Mouse (Mus musculus): Measurements from ENCODE around the gene Fam122a. TPM values are rescaled to one million over a fixed set of nuclear protein-coding genes. Genes with fewer than 3 reads are reported as not detected.
A peak's percentile ranks its signal among the peaks of the same experiment; 100 is the strongest.

Fam122a gene
- polyA plus RNA-seq, 1 experiment from 2014 or later, result 58.6 TPM

DNA sequence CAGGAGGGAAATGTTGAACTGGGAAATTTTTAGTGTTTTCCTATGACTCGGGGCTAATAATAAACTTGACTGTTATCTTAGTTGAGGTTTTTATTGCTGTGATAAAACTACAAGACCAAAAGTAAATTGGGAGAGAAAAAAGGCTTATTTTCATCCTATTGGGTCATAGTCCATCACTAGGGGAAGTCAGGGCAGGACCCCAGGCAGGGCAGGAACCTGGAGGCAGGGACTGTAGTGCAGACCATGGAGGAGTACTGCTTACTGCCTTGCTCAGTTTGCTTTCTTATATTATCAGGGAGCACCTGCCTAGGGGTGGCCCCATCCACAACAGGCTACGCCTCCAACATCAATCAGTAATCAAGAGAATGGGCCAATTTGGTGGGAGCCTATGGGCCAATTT, 22.7 kb downstream of the Fam122a start:
- no peak for DNase-seq (ENCODE audit: low spot score)

DNA sequence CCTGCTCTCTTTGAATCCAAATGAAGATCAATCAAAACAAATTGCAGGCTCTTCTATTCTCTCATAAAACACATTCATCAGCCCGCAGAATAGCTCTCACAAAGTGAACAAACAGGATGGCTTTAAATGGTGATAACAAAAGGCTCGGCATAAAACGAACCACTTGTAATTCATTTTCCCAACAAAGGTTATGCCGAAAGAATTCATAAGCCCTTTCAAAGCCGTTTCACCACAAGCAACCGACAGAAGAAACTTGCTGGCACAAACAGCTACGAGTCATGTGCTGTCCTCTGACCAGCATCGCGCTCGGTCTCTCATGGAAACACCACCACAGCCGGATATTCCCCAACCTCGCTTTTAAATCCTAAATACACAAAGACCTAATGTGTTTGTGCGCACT, 23.8 kb downstream of the Fam122a start:
- WGBS, result 34% methylated on average over 13 of the region's 13 CpGs
- Histone ChIP-seq H3K36me3 (ENCODE audit: control insufficient read depth, insufficient read depth, low read length) (no peaks in the 10 kb centered on the region), H3K4me1 (replicated peaks; ENCODE audit: control insufficient read depth, insufficient read depth, low read length) (peaks cover 6% of the 10 kb centered on the region; the same call in 1 of the 2 replicates), H3K9me3 (ENCODE audit: control insufficient read depth, low read length) (no peaks in the 10 kb centered on the region), H3K4me3 (ENCODE audit: low read depth, low read length) (no peak overlapping the region), H3K9ac (ENCODE audit: low read length) (0 out of 2 replicates have a peak overlapping the region, but pooled peaks have one; percentile 14), H3K27me3 (ENCODE audit: control insufficient read depth, insufficient read depth, low read length) (no peaks in the 10 kb centered on the region), H3K27ac (ENCODE audit: low read depth, low read length) (no peak overlapping the region), H3K4me2 (ENCODE audit: low read depth, low read length, severe bottlenecking) (peak overlapping the region; percentile 0; the same call in 1 of the 2 replicates)
- peak; percentile 56 for DNase-seq (ENCODE audit: low spot score)
- ATAC-seq (replicated peaks; ENCODE audit: low FRiP score), result peak; percentile 37; the same call in 1 of the 2 replicates

More for the DNA sequence above, 22.7 kb downstream of the Fam122a start:
- Histone ChIP-seq H3K4me2 (ENCODE audit: low read depth, low read length, severe bottlenecking) (no peak overlapping the region), H3K27ac (ENCODE audit: low read depth, low read length) (no peak overlapping the region), H3K4me1 (replicated peaks; ENCODE audit: control insufficient read depth, insufficient read depth, low read length) (peaks cover 6% of the 10 kb centered on the region; the same call in 1 of the 2 replicates), H3K36me3 (ENCODE audit: control insufficient read depth, insufficient read depth, low read length) (no peaks in the 10 kb centered on the region), H3K4me3 (ENCODE audit: low read depth, low read length) (no peak overlapping the region), H3K27me3 (ENCODE audit: control insufficient read depth, insufficient read depth, low read length) (no peaks in the 10 kb centered on the region), H3K9ac (ENCODE audit: low read length) (no peak overlapping the region), H3K9me3 (ENCODE audit: control insufficient read depth, low read length) (no peaks in the 10 kb centered on the region)
- ATAC-seq (replicated peaks; ENCODE audit: low FRiP score), result no peak
- WGBS, result 85% methylated on average over 2 of the region's 2 CpGs

DNA sequence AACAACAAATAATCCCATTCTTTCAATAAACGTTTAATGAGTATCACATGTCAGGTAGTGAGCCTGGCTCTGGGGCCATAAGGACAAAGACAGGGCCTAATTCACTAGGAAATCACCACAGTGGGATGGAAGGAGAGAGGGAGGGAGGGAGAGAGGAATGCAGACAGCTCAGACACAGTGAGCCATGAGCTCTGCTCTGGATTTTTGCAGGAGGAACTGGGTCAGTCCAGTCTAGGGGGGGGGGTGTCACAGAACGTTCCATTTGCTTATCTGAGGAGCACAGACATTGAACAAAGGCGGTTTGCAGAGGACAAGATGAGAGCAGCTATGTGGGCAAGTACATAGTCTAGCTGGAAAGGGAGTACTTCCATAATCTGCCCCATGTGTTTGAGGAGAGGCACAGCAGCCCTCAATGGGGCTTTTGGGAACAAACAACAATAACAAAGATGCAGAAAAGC, 24.7 kb downstream of the Fam122a start:
- ATAC-seq (replicated peaks; ENCODE audit: low FRiP score), result peak; percentile 73
- Histone ChIP-seq H3K9ac (ENCODE audit: low read length) (no peak overlapping the region), H3K4me1 (replicated peaks; ENCODE audit: control insufficient read depth, insufficient read depth, low read length) (peaks cover 6% of the 10 kb centered on the region; the same call in 1 of the 2 replicates), H3K27me3 (ENCODE audit: control insufficient read depth, insufficient read depth, low read length) (no peaks in the 10 kb centered on the region), H3K27ac (ENCODE audit: low read depth, low read length) (peak overlapping the region; percentile 1), H3K4me2 (ENCODE audit: low read depth, low read length, severe bottlenecking) (no peak overlapping the region; the same call in 1 of the 2 replicates), H3K4me3 (ENCODE audit: low read depth, low read length) (no peak overlapping the region), H3K36me3 (ENCODE audit: control insufficient read depth, insufficient read depth, low read length) (no peaks in the 10 kb centered on the region), H3K9me3 (ENCODE audit: control insufficient read depth, low read length) (no peaks in the 10 kb centered on the region)
- DNase-seq (ENCODE audit: low spot score), result peak; percentile 57
- WGBS, result 17% methylated on average over 3 of the region's 3 CpGs

- no peak overlapping the region for H3K27ac ChIP-seq (ENCODE audit: low read depth, low read length)
- H3K27me3 ChIP-seq (ENCODE audit: control insufficient read depth, insufficient read depth, low read length), result no peaks in the 10 kb centered on the region
- 83% methylated on average over 3 of the region's 3 CpGs for WGBS
- no peaks in the 10 kb centered on the region for H3K9me3 ChIP-seq (ENCODE audit: control insufficient read depth, low read length)
- H3K36me3 ChIP-seq (ENCODE audit: control insufficient read depth, insufficient read depth, low read length), result no peaks in the 10 kb centered on the region
- no peak overlapping the region for H3K9ac ChIP-seq (ENCODE audit: low read length)
- no peak overlapping the region for H3K4me3 ChIP-seq (ENCODE audit: low read depth, low read length)
- H3K4me1 ChIP-seq (replicated peaks; ENCODE audit: control insufficient read depth, insufficient read depth, low read length), result peaks cover 6% of the 10 kb centered on the region; the same call in 1 of the 2 replicates
- ATAC-seq (replicated peaks; ENCODE audit: low FRiP score), result no peak
- DNase-seq (ENCODE audit: low spot score), result no peak
- no peak overlapping the region for H3K4me2 ChIP-seq (ENCODE audit: low read depth, low read length, severe bottlenecking)
These were observed 25.5 kb downstream of the Fam122a start for GRCm38 (mm10) chr19:24451626-24452025.

DNA sequence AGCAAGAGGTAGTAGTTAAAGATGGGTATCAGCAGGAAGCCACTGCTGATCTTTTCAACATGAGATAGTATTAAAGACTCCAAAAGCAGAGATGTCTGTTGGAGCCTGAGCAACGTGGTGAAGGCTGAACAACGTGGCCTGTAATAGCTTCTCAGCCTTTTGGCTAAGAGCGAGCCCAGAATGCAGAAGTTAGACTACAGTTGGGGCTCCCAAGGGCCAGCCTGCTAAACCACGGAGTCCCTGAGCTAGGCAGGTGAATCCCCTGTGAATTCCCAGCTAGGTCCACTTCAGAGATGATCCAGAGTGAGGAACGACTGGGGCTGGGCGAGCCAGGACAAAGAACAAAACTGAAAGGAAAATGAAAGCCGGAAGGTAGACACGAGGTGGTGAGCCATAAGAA, 26.4 kb downstream of the Fam122a start:
- Histone ChIP-seq H3K9me3 (ENCODE audit: control insufficient read depth, low read length) (no peaks in the 10 kb centered on the region), H3K27me3 (ENCODE audit: control insufficient read depth, insufficient read depth, low read length) (no peaks in the 10 kb centered on the region), H3K27ac (ENCODE audit: low read depth, low read length) (no peak overlapping the region), H3K9ac (ENCODE audit: low read length) (no peak overlapping the region), H3K4me3 (ENCODE audit: low read depth, low read length) (no peak overlapping the region), H3K4me2 (ENCODE audit: low read depth, low read length, severe bottlenecking) (no peak overlapping the region), H3K4me1 (replicated peaks; ENCODE audit: control insufficient read depth, insufficient read depth, low read length) (peaks cover 6% of the 10 kb centered on the region; the same call in 1 of the 2 replicates), H3K36me3 (ENCODE audit: control insufficient read depth, insufficient read depth, low read length) (no peaks in the 10 kb centered on the region)
- ATAC-seq (replicated peaks; ENCODE audit: low FRiP score) (no peak), DNase-seq (ENCODE audit: low spot score) (no peak)
- WGBS, result 92% methylated on average over 8 of the region's 8 CpGs

GRCm38 (mm10) chr19:24444322-24444721, 32.8 kb downstream of the Fam122a start:
- Histone ChIP-seq H3K36me3 (ENCODE audit: control insufficient read depth, insufficient read depth, low read length) (no peaks in the 10 kb centered on the region), H3K9ac (ENCODE audit: low read length) (no peak overlapping the region), H3K4me2 (ENCODE audit: low read depth, low read length, severe bottlenecking) (no peak overlapping the region), H3K27ac (ENCODE audit: low read depth, low read length) (no peak overlapping the region), H3K4me3 (ENCODE audit: low read depth, low read length) (no peak overlapping the region), H3K9me3 (ENCODE audit: control insufficient read depth, low read length) (no peaks in the 10 kb centered on the region), H3K4me1 (replicated peaks; ENCODE audit: control insufficient read depth, insufficient read depth, low read length) (no peaks in the 10 kb centered on the region), H3K27me3 (ENCODE audit: control insufficient read depth, insufficient read depth, low read length) (no peaks in the 10 kb centered on the region)
- WGBS, result 93% methylated on average over 3 of the region's 3 CpGs
- no peak for ATAC-seq (replicated peaks; ENCODE audit: low FRiP score)
- DNase-seq (ENCODE audit: low spot score), result no peak

GRCm38 (mm10) chr19:24439715-24440114, 37.4 kb downstream of the Fam122a start:
- no peak for ATAC-seq (replicated peaks; ENCODE audit: low FRiP score)
- Histone ChIP-seq H3K4me3 (ENCODE audit: low read depth, low read length) (no peak overlapping the region), H3K9me3 (ENCODE audit: control insufficient read depth, low read length) (no peaks in the 10 kb centered on the region), H3K27ac (ENCODE audit: low read depth, low read length) (no peak overlapping the region), H3K9ac (ENCODE audit: low read length) (no peak overlapping the region), H3K4me2 (ENCODE audit: low read depth, low read length, severe bottlenecking) (no peak overlapping the region), H3K36me3 (ENCODE audit: control insufficient read depth, insufficient read depth, low read length) (no peaks in the 10 kb centered on the region), H3K4me1 (replicated peaks; ENCODE audit: control insufficient read depth, insufficient read depth, low read length) (no peaks in the 10 kb centered on the region), H3K27me3 (ENCODE audit: control insufficient read depth, insufficient read depth, low read length) (no peaks in the 10 kb centered on the region)
- 69% methylated on average over 4 of the region's 4 CpGs for WGBS
- no peak for DNase-seq (ENCODE audit: low spot score)

GRCm38 (mm10) chr19:24434291-24434690, 42.9 kb downstream of the Fam122a start:
- H3K4me3 ChIP-seq (ENCODE audit: low read depth, low read length), result no peak overlapping the region
- H3K36me3 ChIP-seq (ENCODE audit: control insufficient read depth, insufficient read depth, low read length), result no peaks in the 10 kb centered on the region
- ATAC-seq (replicated peaks; ENCODE audit: low FRiP score) (no peak), DNase-seq (ENCODE audit: low spot score) (no peak)
- H3K4me1 ChIP-seq (replicated peaks; ENCODE audit: control insufficient read depth, insufficient read depth, low read length), result no peaks in the 10 kb centered on the region
- H3K4me2 ChIP-seq (ENCODE audit: low read depth, low read length, severe bottlenecking), result no peak overlapping the region
- H3K9ac ChIP-seq (ENCODE audit: low read length), result no peak overlapping the region
- H3K27ac ChIP-seq (ENCODE audit: low read depth, low read length), result no peak overlapping the region
- H3K9me3 ChIP-seq (ENCODE audit: control insufficient read depth, low read length), result no peaks in the 10 kb centered on the region
- no peaks in the 10 kb centered on the region for H3K27me3 ChIP-seq (ENCODE audit: control insufficient read depth, insufficient read depth, low read length)
- WGBS, result 89% methylated on average over 6 of the region's 6 CpGs

- Histone ChIP-seq H3K4me1 (replicated peaks; ENCODE audit: control insufficient read depth, insufficient read depth, low read length) (no peaks in the 10 kb centered on the region), H3K9me3 (ENCODE audit: control insufficient read depth, low read length) (no peaks in the 10 kb centered on the region), H3K27ac (ENCODE audit: low read depth, low read length) (no peak overlapping the region), H3K4me2 (ENCODE audit: low read depth, low read length, severe bottlenecking) (no peak overlapping the region), H3K27me3 (ENCODE audit: control insufficient read depth, insufficient read depth, low read length) (no peaks in the 10 kb centered on the region), H3K36me3 (ENCODE audit: control insufficient read depth, insufficient read depth, low read length) (no peaks in the 10 kb centered on the region), H3K4me3 (ENCODE audit: low read depth, low read length) (no peak overlapping the region), H3K9ac (ENCODE audit: low read length) (no peak overlapping the region)
- 88% methylated on average over 5 of the region's 5 CpGs for WGBS
- ATAC-seq (replicated peaks; ENCODE audit: low FRiP score) (no peak), DNase-seq (ENCODE audit: low spot score) (no peak)
These were observed 44.7 kb downstream of the Fam122a start for GRCm38 (mm10) chr19:24432447-24432846.
